Mouse (Mus musculus) midbrain, embryonic 10.5 days (tissue): ENCODE results near the gene Cdkal1. TPM values are rescaled to one million over a fixed set of nuclear protein-coding genes. Genes with fewer than 3 reads are reported as not detected.

ENCODE experiments used
- DNase-seq: peaks from one replicate; pipeline ENCODE4 v3.0.0-alpha.2; 2017; ENCODE audit warnings: low spot score
- H3K27ac ChIP-seq: fragments of 300-500 bp; sonication (generic); replicated peaks from 2 replicates; pipeline ENCODE4 v1.5.1; 2016; ENCODE audit warnings: mild to moderate bottlenecking
- H3K27me3 ChIP-seq: fragments of 300-500 bp; sonication (generic); 2 replicates; pipeline ENCODE4 v1.6.1; 2016; ENCODE audit warnings: low read depth, mild to moderate bottlenecking; ENCODE audit not compliant: poor library complexity, severe bottlenecking
- H3K36me3 ChIP-seq: fragments of 300-500 bp; sonication (generic); 2 replicates; pipeline ENCODE4 v1.6.1; 2016; ENCODE audit warnings: mild to moderate bottlenecking, moderate library complexity
- H3K4me1 ChIP-seq: fragments of 300-500 bp; sonication (generic); 2 replicates; pipeline ENCODE4 v1.6.1; 2016
- H3K4me3 ChIP-seq: fragments of 300-500 bp; sonication (generic); 2 replicates; pipeline ENCODE4 v1.5.1; 2016; ENCODE audit warnings: mild to moderate bottlenecking, moderate library complexity
- H3K9me3 ChIP-seq: fragments of 300-500 bp; sonication (generic); replicated peaks from 2 replicates; pipeline ENCODE4 v1.6.1; 2016; ENCODE audit warnings: mild to moderate bottlenecking
- WGBS: fragments of 180-500 bp; shearing (Covaris S2); methylation state at CpG from one replicate; pipeline ENCODE4 v1.1.7; 2016; 5-methylcytosine and 5-hydroxymethylcytosine counted together
- polyA plus RNA-seq: library from polyadenylated mRNA; unstranded; fragments of >200 nt; fragmentation: Nextera tagmentation; extraction: Ambion mirVana; gene quantifications from 2 replicates; pipeline ENCODE4 v1.2.1, GENCODE M21; 2016

The Cdkal1 gene
- polyA plus RNA-seq, 1 experiment from 2014 or later, result 32.7 TPM

GRCm38 (mm10) chr13:29292608-29293240 is 562.8 kb downstream of the Cdkal1 start:
- WGBS, result 84% methylated on average over 9 of the region's 9 CpGs
- H3K27ac ChIP-seq, result no peak overlapping the region
- no peak overlapping the region for H3K4me3 ChIP-seq
- no peak for DNase-seq
- H3K27me3 ChIP-seq, result no peaks in the 10 kb centered on the region
- H3K4me1 ChIP-seq, result 0 out of 2 replicates have a peak, but pooled peaks cover 3% of the 10 kb centered on the region
- H3K9me3 ChIP-seq, result no peaks in the 10 kb centered on the region; the same call in 1 of the 2 replicates
- no peaks in the 10 kb centered on the region for H3K36me3 ChIP-seq

GRCm38 (mm10) chr13:29290569-29290968 is 564.9 kb downstream of the Cdkal1 start:
- no peaks in the 10 kb centered on the region for H3K9me3 ChIP-seq
- DNase-seq, result no peak
- H3K27me3 ChIP-seq, result no peaks in the 10 kb centered on the region
- H3K27ac ChIP-seq, result no peak overlapping the region; the same call in 1 of the 2 replicates
- H3K36me3 ChIP-seq, result no peaks in the 10 kb centered on the region
- 0 out of 2 replicates have a peak, but pooled peaks cover 3% of the 10 kb centered on the region for H3K4me1 ChIP-seq
- no peak overlapping the region for H3K4me3 ChIP-seq
- 70% methylated on average over 4 of the region's 4 CpGs for WGBS

GRCm38 (mm10) chr13:29285058-29285457 is 570.4 kb downstream of the Cdkal1 start:
- no peak for DNase-seq
- no peak overlapping the region for H3K4me3 ChIP-seq
- 78% methylated on average over 3 of the region's 3 CpGs for WGBS
- H3K27ac ChIP-seq, result no peak overlapping the region
- no peaks in the 10 kb centered on the region for H3K27me3 ChIP-seq
- H3K4me1 ChIP-seq, result no peaks in the 10 kb centered on the region
- no peaks in the 10 kb centered on the region for H3K36me3 ChIP-seq
- no peaks in the 10 kb centered on the region for H3K9me3 ChIP-seq

GRCm38 (mm10) chr13:29281556-29281955 is 573.9 kb downstream of the Cdkal1 start:
- DNase-seq, result no peak
- Histone ChIP-seq H3K36me3 (no peaks in the 10 kb centered on the region), H3K4me3 (no peak overlapping the region), H3K9me3 (no peaks in the 10 kb centered on the region), H3K27me3 (no peaks in the 10 kb centered on the region), H3K4me1 (peaks cover 3% of the 10 kb centered on the region; the same call in 1 of the 2 replicates), H3K27ac (0 out of 2 replicates have a peak overlapping the region, but pooled peaks have one; percentile 13)
- 87% methylated on average over 6 of the region's 6 CpGs for WGBS

- Histone ChIP-seq H3K9me3 (no peaks in the 10 kb centered on the region), H3K36me3 (no peaks in the 10 kb centered on the region), H3K27ac (no peak overlapping the region), H3K27me3 (no peaks in the 10 kb centered on the region), H3K4me3 (no peak overlapping the region), H3K4me1 (peaks cover 21% of the 10 kb centered on the region)
- 75% methylated on average over 4 of the region's 4 CpGs for WGBS
- no peak for DNase-seq
Observed at GRCm38 (mm10) chr13:29278156-29278555, 577.3 kb downstream of the Cdkal1 start.

GRCm38 (mm10) chr13:29274296-29274695 is 581.2 kb downstream of the Cdkal1 start:
- Histone ChIP-seq H3K27ac (peak overlapping the region; percentile 83), H3K36me3 (no peaks in the 10 kb centered on the region), H3K4me3 (no peak overlapping the region), H3K9me3 (no peaks in the 10 kb centered on the region), H3K27me3 (no peaks in the 10 kb centered on the region), H3K4me1 (peaks cover 28% of the 10 kb centered on the region)
- DNase-seq, result peak; percentile 17
- whole genome bisulfite sequencing, result 48% methylated on average over 11 of the region's 11 CpGs

GRCm38 (mm10) chr13:29273693-29274221 is 581.7 kb downstream of the Cdkal1 start:
- H3K36me3 ChIP-seq, result no peaks in the 10 kb centered on the region
- H3K9me3 ChIP-seq, result no peaks in the 10 kb centered on the region
- H3K4me1 ChIP-seq, result peaks cover 28% of the 10 kb centered on the region
- WGBS, result 26% methylated on average over 4 of the region's 4 CpGs
- peak overlapping the region; percentile 83 for H3K27ac ChIP-seq
- peak; percentile 53 for DNase-seq
- H3K4me3 ChIP-seq, result no peak overlapping the region
- no peaks in the 10 kb centered on the region for H3K27me3 ChIP-seq

- no peak overlapping the region for H3K4me3 ChIP-seq
- no peak for DNase-seq
- H3K36me3 ChIP-seq, result no peaks in the 10 kb centered on the region
- H3K27ac ChIP-seq, result no peak overlapping the region; the same call in 1 of the 2 replicates
- H3K9me3 ChIP-seq, result no peaks in the 10 kb centered on the region
- H3K4me1 ChIP-seq, result peaks cover 25% of the 10 kb centered on the region
- no peaks in the 10 kb centered on the region for H3K27me3 ChIP-seq
Observed at GRCm38 (mm10) chr13:29271451-29271850, 584.0 kb downstream of the Cdkal1 start.

- H3K27me3 ChIP-seq, result no peaks in the 10 kb centered on the region
- no peak overlapping the region for H3K4me3 ChIP-seq
- H3K36me3 ChIP-seq, result no peaks in the 10 kb centered on the region
- H3K9me3 ChIP-seq, result no peaks in the 10 kb centered on the region
- DNase-seq, result no peak
- H3K27ac ChIP-seq, result peak overlapping the region; percentile 33; the same call in 1 of the 2 replicates
- H3K4me1 ChIP-seq, result peaks cover 3% of the 10 kb centered on the region; the same call in 1 of the 2 replicates
- WGBS, result 85% methylated on average over 11 of the region's 11 CpGs
Observed at GRCm38 (mm10) chr13:29264015-29264711, 591.3 kb downstream of the Cdkal1 start.

- H3K4me1 ChIP-seq, result peaks cover 3% of the 10 kb centered on the region; the same call in 1 of the 2 replicates
- H3K9me3 ChIP-seq, result no peaks in the 10 kb centered on the region
- no peak overlapping the region for H3K27ac ChIP-seq
- no peak overlapping the region for H3K4me3 ChIP-seq
- 79% methylated on average over 4 of the region's 4 CpGs for WGBS
- no peaks in the 10 kb centered on the region for H3K27me3 ChIP-seq
- no peaks in the 10 kb centered on the region for H3K36me3 ChIP-seq
- no peak for DNase-seq
Observed at GRCm38 (mm10) chr13:29262164-29262563, 593.3 kb downstream of the Cdkal1 start.

- 90% methylated on average over 4 of the region's 4 CpGs for WGBS
- DNase-seq, result no peak
Observed at GRCm38 (mm10) chr13:29248535-29248934, 606.9 kb downstream of the Cdkal1 start.

GRCm38 (mm10) chr13:29247800-29248199 is 607.7 kb downstream of the Cdkal1 start:
- H3K9me3 ChIP-seq, result no peaks in the 10 kb centered on the region
- H3K27ac ChIP-seq, result no peak overlapping the region
- no peaks in the 10 kb centered on the region for H3K36me3 ChIP-seq
- peaks cover 5% of the 10 kb centered on the region; the same call in 1 of the 2 replicates for H3K4me1 ChIP-seq
- WGBS, result 80% methylated on average over 3 of the region's 3 CpGs
- DNase-seq, result no peak
- no peaks in the 10 kb centered on the region for H3K27me3 ChIP-seq
- H3K4me3 ChIP-seq, result no peak overlapping the region

More at GRCm38 (mm10) chr13:29248535-29248934, 606.9 kb downstream of the Cdkal1 start:
- Histone ChIP-seq H3K9me3 (no peaks in the 10 kb centered on the region), H3K4me3 (no peak overlapping the region), H3K27me3 (no peaks in the 10 kb centered on the region), H3K36me3 (no peaks in the 10 kb centered on the region), H3K4me1 (peaks cover 5% of the 10 kb centered on the region; the same call in 1 of the 2 replicates), H3K27ac (no peak overlapping the region)

GRCm38 (mm10) chr13:29235065-29235464 is 620.4 kb downstream of the Cdkal1 start:
- no peak overlapping the region for H3K27ac ChIP-seq
- no peak overlapping the region for H3K4me3 ChIP-seq
- peaks cover 10% of the 10 kb centered on the region for H3K9me3 ChIP-seq
- no peaks in the 10 kb centered on the region for H3K27me3 ChIP-seq
- H3K4me1 ChIP-seq, result no peaks in the 10 kb centered on the region
- DNase-seq, result no peak
- WGBS, result 85% methylated on average over 4 of the region's 4 CpGs
- no peaks in the 10 kb centered on the region for H3K36me3 ChIP-seq
